Mouse (Mus musculus): ENCODE data around the gene Fam114a2. TPM values are rescaled to one million over a fixed set of nuclear protein-coding genes. Genes with fewer than 3 reads are reported as not detected.

Gene Fam114a2
- polyA plus RNA-seq, 1 experiment from 2014 or later, result 71.8 TPM

- peak; percentile 81 for DNase-seq (ENCODE audit: low spot score)
- no peaks in the 10 kb centered on the region for H3K36me3 ChIP-seq
- no peaks in the 10 kb centered on the region for H3K27me3 ChIP-seq (ENCODE audit: low read depth, poor library complexity, severe bottlenecking)
- H3K4me1 ChIP-seq, result 0 out of 2 replicates have a peak, but pooled peaks cover 10% of the 10 kb centered on the region
- no peak overlapping the region for H3K4me3 ChIP-seq
- H3K9me3 ChIP-seq (replicated peaks), result no peaks in the 10 kb centered on the region
- WGBS, result 58% methylated on average over 23 of the region's 23 CpGs
- H3K27ac ChIP-seq (replicated peaks), result peak overlapping the region; percentile 75
These were observed 51.0 kb downstream of the Fam114a2 start for GRCm38 (mm10) chr11:57467159-57468110.

GRCm38 (mm10) chr11:57465844-57466243 lies 52.6 kb downstream of the Fam114a2 start:
- no peak for DNase-seq (ENCODE audit: low spot score)
- Histone ChIP-seq H3K4me3 (no peak overlapping the region), H3K36me3 (no peaks in the 10 kb centered on the region), H3K27ac (replicated peaks) (no peak overlapping the region), H3K4me1 (0 out of 2 replicates have a peak, but pooled peaks cover 7% of the 10 kb centered on the region), H3K27me3 (ENCODE audit: low read depth, poor library complexity, severe bottlenecking) (no peaks in the 10 kb centered on the region), H3K9me3 (replicated peaks) (no peaks in the 10 kb centered on the region)
- 90% methylated on average over 3 of the region's 3 CpGs for WGBS

GRCm38 (mm10) chr11:57465025-57465424 lies 53.4 kb downstream of the Fam114a2 start:
- Histone ChIP-seq H3K4me3 (no peak overlapping the region), H3K36me3 (no peaks in the 10 kb centered on the region), H3K27ac (replicated peaks) (no peak overlapping the region), H3K9me3 (replicated peaks) (no peaks in the 10 kb centered on the region), H3K27me3 (ENCODE audit: low read depth, poor library complexity, severe bottlenecking) (no peaks in the 10 kb centered on the region), H3K4me1 (0 out of 2 replicates have a peak, but pooled peaks cover 5% of the 10 kb centered on the region)
- WGBS, result 40% methylated on average over 8 of the region's 8 CpGs
- peak; percentile 23 for DNase-seq (ENCODE audit: low spot score)

GRCm38 (mm10) chr11:57459759-57460158 lies 58.7 kb downstream of the Fam114a2 start:
- H3K27me3 ChIP-seq (ENCODE audit: low read depth, poor library complexity, severe bottlenecking), result no peaks in the 10 kb centered on the region
- no peaks in the 10 kb centered on the region for H3K36me3 ChIP-seq
- WGBS, result 84% methylated on average over 6 of the region's 6 CpGs
- no peaks in the 10 kb centered on the region for H3K9me3 ChIP-seq (replicated peaks)
- H3K4me3 ChIP-seq, result no peak overlapping the region
- DNase-seq (ENCODE audit: low spot score), result no peak
- H3K4me1 ChIP-seq, result no peaks in the 10 kb centered on the region
- H3K27ac ChIP-seq (replicated peaks), result no peak overlapping the region

GRCm38 (mm10) chr11:57454421-57454820 lies 64.0 kb downstream of the Fam114a2 start:
- Histone ChIP-seq H3K36me3 (no peaks in the 10 kb centered on the region), H3K27ac (replicated peaks) (no peak overlapping the region), H3K9me3 (replicated peaks) (no peaks in the 10 kb centered on the region), H3K4me1 (no peaks in the 10 kb centered on the region), H3K4me3 (no peak overlapping the region), H3K27me3 (ENCODE audit: low read depth, poor library complexity, severe bottlenecking) (no peaks in the 10 kb centered on the region)
- DNase-seq (ENCODE audit: low spot score), result no peak
- 65% methylated on average over 5 of the region's 5 CpGs for WGBS

GRCm38 (mm10) chr11:57445237-57445962 lies 73.0 kb downstream of the Fam114a2 start:
- Histone ChIP-seq H3K4me3 (no peak overlapping the region), H3K4me1 (no peaks in the 10 kb centered on the region), H3K9me3 (replicated peaks) (no peaks in the 10 kb centered on the region), H3K27me3 (ENCODE audit: low read depth, poor library complexity, severe bottlenecking) (no peaks in the 10 kb centered on the region), H3K27ac (replicated peaks) (no peak overlapping the region), H3K36me3 (no peaks in the 10 kb centered on the region)
- DNase-seq (ENCODE audit: low spot score), result no peak
- WGBS, result 81% methylated on average over 6 of the region's 6 CpGs

GRCm38 (mm10) chr11:57434153-57434552 lies 84.3 kb downstream of the Fam114a2 start:
- Histone ChIP-seq H3K36me3 (no peaks in the 10 kb centered on the region), H3K27ac (replicated peaks) (no peak overlapping the region), H3K4me1 (no peaks in the 10 kb centered on the region), H3K27me3 (ENCODE audit: low read depth, poor library complexity, severe bottlenecking) (no peaks in the 10 kb centered on the region), H3K4me3 (no peak overlapping the region), H3K9me3 (replicated peaks) (no peaks in the 10 kb centered on the region)
- DNase-seq (ENCODE audit: low spot score), result peak; percentile 20
- 30% methylated on average over 1 of the region's 1 CpGs for WGBS

Other genes with a start within 250 kb of the Fam114a2 start
- gene Mfap3, start within 50 bp of the Fam114a2 start, polyA plus RNA-seq (2016; fragmentation: Nextera tagmentation; extraction: Ambion mirVana), result 57.8 and 57.9 TPM in 2 replicates
- gene Galnt10, start 126.8 kb upstream of the Fam114a2 start, polyA plus RNA-seq (2016; fragmentation: Nextera tagmentation; extraction: Ambion mirVana), result 28.1 and 30.7 TPM in 2 replicates

Measured in midbrain, embryonic 10.5 days (tissue).